Mouse (Mus musculus) neural tube, embryonic 12.5 days (tissue): ENCODE data around the gene Zscan4-ps3. TPM values are rescaled to one million over a fixed set of nuclear protein-coding genes. Genes with fewer than 3 reads are reported as not detected.
"Not testable (repeated sequence)": the region's sequence is repeated elsewhere in the genome, so short reads cannot be mapped to it uniquely, and the experiment has no call there.

ENCODE experiments used
- ATAC-seq: fragments of 200-750 bp; cut with Nextera tagmentation; 2 replicates; pipeline ENCODE4 v1.8.0; 2017; ENCODE audit warnings: low read depth, mild to moderate bottlenecking, moderate TSS enrichment, moderate library complexity; ENCODE audit not compliant: low FRiP score
- H3K27ac ChIP-seq: fragments of 300-500 bp; sonication (generic); 2 replicates; pipeline ENCODE4 v1.5.1; 2016
- H3K27me3 ChIP-seq: fragments of 300-500 bp; sonication (generic); replicated peaks from 2 replicates; pipeline ENCODE4 v1.6.1; 2016; ENCODE audit warnings: mild to moderate bottlenecking
- H3K36me3 ChIP-seq: fragments of 300-500 bp; sonication (generic); 2 replicates; pipeline ENCODE4 v1.6.1; 2016; ENCODE audit warnings: mild to moderate bottlenecking
- H3K4me1 ChIP-seq: fragments of 300-500 bp; sonication (generic); 2 replicates; pipeline ENCODE4 v1.6.1; 2016
- H3K4me2 ChIP-seq: fragments of 300-500 bp; sonication (generic); replicated peaks from 2 replicates; pipeline ENCODE4 v1.6.1; 2016; ENCODE audit warnings: mild to moderate bottlenecking
- H3K4me3 ChIP-seq: fragments of 300-500 bp; sonication (generic); 2 replicates; pipeline ENCODE4 v1.5.1; 2016
- H3K9ac ChIP-seq: fragments of 300-500 bp; sonication (generic); 2 replicates; pipeline ENCODE4 v1.6.1; 2016; ENCODE audit warnings: mild to moderate bottlenecking
- H3K9me3 ChIP-seq: fragments of 300-500 bp; sonication (generic); 2 replicates; pipeline ENCODE4 v1.6.1; 2016; ENCODE audit warnings: mild to moderate bottlenecking
- WGBS: fragments of 180-500 bp; shearing (Covaris S2); methylation state at CpG from one replicate; pipeline ENCODE4 v1.1.7; 2016; 5-methylcytosine and 5-hydroxymethylcytosine counted together
- polyA plus RNA-seq: library from polyadenylated mRNA; unstranded; fragments of >200 nt; fragmentation: Nextera tagmentation; extraction: Ambion mirVana; gene quantifications from 2 replicates; pipeline ENCODE4 v1.2.1, GENCODE M21; 2016

Gene Zscan4-ps3
- polyA plus RNA-seq = not detected in 2 replicates

DNA sequence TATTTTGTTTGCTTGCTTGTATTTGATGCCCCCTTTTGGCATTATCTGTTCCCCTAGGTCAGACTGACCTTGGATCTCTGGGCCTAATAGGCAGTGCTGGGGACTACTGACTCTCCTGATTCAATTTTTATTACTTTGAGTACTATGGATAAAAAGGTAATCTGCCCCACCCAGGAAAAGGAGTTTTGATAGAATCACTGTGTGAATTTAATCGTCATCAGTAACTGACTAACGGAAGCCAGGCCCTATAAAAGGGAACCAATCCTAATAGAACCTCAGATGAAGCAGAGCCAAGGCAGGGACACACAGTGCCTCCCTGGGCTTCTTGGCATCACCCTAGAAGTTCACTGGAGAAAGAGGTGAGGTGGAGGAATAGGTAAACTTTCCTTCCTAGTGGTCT lies at the start of gene Zscan4-ps3:
Zscan4-ps3 (plus strand) TSS at position 301 of the 400 bp plus-strand sequence.
- not testable (repeated sequence) for H3K4me1 ChIP-seq, H3K36me3 ChIP-seq, H3K4me2 ChIP-seq, H3K27me3 ChIP-seq, H3K27ac ChIP-seq, H3K4me3 ChIP-seq, H3K9ac ChIP-seq, H3K9me3 ChIP-seq, ATAC-seq
- WGBS = 87% methylated on average over 2 of the region's 2 CpGs

DNA sequence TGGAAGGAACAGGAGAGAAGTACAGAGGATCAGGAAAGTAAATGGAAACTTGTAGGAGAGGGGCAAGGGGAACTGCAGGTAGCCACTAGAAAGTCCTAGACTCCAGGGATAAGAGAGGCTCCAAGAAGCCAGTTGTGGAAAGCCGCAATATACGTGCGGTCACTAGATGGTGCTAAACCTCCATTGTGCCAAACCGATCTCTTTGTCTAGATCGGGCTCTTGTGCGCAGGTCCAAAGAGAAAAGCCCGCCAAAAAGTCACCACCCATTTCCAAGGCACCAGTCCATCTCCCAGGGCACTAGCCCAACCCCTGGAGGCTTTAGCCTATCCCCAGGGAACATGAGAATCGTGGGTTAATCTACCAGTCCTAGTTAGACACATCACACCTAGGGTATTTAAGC lies 8.0 kb downstream of the Zscan4-ps3 start:
- not testable (repeated sequence) for H3K4me3 ChIP-seq, ATAC-seq, H3K27ac ChIP-seq, H3K27me3 ChIP-seq, H3K36me3 ChIP-seq, H3K4me2 ChIP-seq, H3K9me3 ChIP-seq, H3K9ac ChIP-seq, H3K4me1 ChIP-seq
- WGBS = 7% methylated on average over 8 of the region's 8 CpGs

Other genes with a start within 250 kb of the Zscan4-ps3 start
- not detected in 2 replicates for gene Zscan4f, start 211.4 kb upstream of the Zscan4-ps3 start, polyA plus RNA-seq
- not detected in 2 replicates for gene Zscan4-ps2, start 95.0 kb upstream of the Zscan4-ps3 start, polyA plus RNA-seq
- gene Vmn1r72, start 70.8 kb downstream of the Zscan4-ps3 start, polyA plus RNA-seq = not detected in 2 replicates
- not detected in 2 replicates for gene Vmn1r73, start 121.0 kb downstream of the Zscan4-ps3 start, polyA plus RNA-seq
- gene Vmn1r74, start 224.7 kb downstream of the Zscan4-ps3 start, polyA plus RNA-seq = not detected in 2 replicates